In the genomic region with DNA sequence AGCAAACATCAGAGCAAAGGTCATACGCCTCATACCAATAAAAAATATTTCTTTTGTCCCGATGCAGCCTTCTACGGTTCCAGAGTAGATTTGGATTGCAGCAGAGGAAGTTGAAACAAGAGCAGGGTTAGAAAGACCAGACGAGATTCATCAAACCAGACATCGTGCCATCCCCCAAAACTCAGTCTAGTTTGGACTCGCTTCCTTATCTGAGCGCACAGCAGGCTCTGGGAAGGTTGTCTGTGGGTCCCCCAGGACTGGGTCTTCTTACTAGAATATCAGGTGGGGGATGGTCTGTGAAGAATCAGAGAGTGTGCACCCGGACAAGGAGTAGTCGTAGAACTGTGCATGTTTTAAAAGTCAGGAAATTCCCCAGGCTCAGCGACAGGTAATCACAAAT, we compare ENCODE assay signal across 9 mouse cellular contexts.
A peak's percentile ranks its signal among the peaks of the same experiment; 100 is the strongest.
DNase-seq lines count a peak whose midpoint lies in the region; ATAC-seq and TF ChIP-seq lines count a peak whose summit lies in the region.
"Had no signal": no experiment of that assay in that cellular context is flagged by ENCODE, and none has a peak within 500 bp of the region (broad histone marks: within the 10 kb centered on the region; RNA-seq: fewer than 3 reads in every experiment).

No protein-coding gene starts in this region.

- intact Hi-C loops in left cerebral cortex, postnatal 36 days (cut with DNase I) = no loop called here

- peaks cover 50% of the 10 kb centered on the region for H3K4me1 ChIP-seq in limb, embryonic 10.5 days
- H3K4me1 ChIP-seq in stomach, embryonic 16.5 days (ENCODE audit: control insufficient read depth, insufficient read depth, low read length) = peaks cover 13% of the 10 kb centered on the region
- H3K4me1 ChIP-seq in forebrain, postnatal 0 days (ENCODE audit: insufficient read depth) = peaks cover 5% of the 10 kb centered on the region; the same call in 1 of the 2 replicates

- peak; percentile 34 for DNase-seq in adrenal gland, adult 2 months
- no peak for DNase-seq in adrenal gland, postnatal 25 days
- DNase-seq in ovary, adult 18-20 months (ENCODE audit: low spot score) = peak; percentile 4
- no peak for DNase-seq in ovary, postnatal 14 days (ENCODE audit: low spot score)
- no peak for DNase-seq in limb, embryonic 10.5 days (ENCODE audit: low spot score)
- no peak for DNase-seq in left cerebral cortex, postnatal 36 days (ENCODE audit: low spot score in 2 of 2)
- DNase-seq in forebrain, postnatal 0 days = no peak

- WGBS in limb, embryonic 10.5 days = 27% methylated on average over 10 of the region's 10 CpGs
- WGBS in stomach, embryonic 16.5 days = 20% methylated on average over 10 of the region's 10 CpGs
- WGBS in forebrain, postnatal 0 days = 68% methylated on average over 10 of the region's 10 CpGs

- no peaks in the 10 kb centered on the region for H3K9me3 ChIP-seq in limb, embryonic 10.5 days (replicated peaks)
- H3K9me3 ChIP-seq in stomach, embryonic 16.5 days (replicated peaks; ENCODE audit: control insufficient read depth, low read length) = no peaks in the 10 kb centered on the region
- no peaks in the 10 kb centered on the region for H3K9me3 ChIP-seq in forebrain, postnatal 0 days (ENCODE audit: low read length)

- peak overlapping the region; percentile 64; the same call in 1 of the 2 replicates for H3K27ac ChIP-seq in limb, embryonic 10.5 days
- 0 out of 2 replicates have a peak overlapping the region, but pooled peaks have one; percentile 3 for H3K27ac ChIP-seq in stomach, embryonic 16.5 days (ENCODE audit: low read length)
- no peak overlapping the region for H3K27ac ChIP-seq in forebrain, postnatal 0 days (ENCODE audit: low read depth, low read length)

- ATAC-seq in stomach, embryonic 16.5 days (ENCODE audit: insufficient read depth, low FRiP score) = peak; percentile 44; the same call in 1 of the 2 replicates
- no peak for ATAC-seq in forebrain, postnatal 0 days

- H3K9ac ChIP-seq in stomach, embryonic 16.5 days (ENCODE audit: low read length) = peak overlapping the region; percentile 11; the same call in 1 of the 2 replicates
- H3K9ac ChIP-seq in forebrain, postnatal 0 days = no peak overlapping the region

- H3K27me3 ChIP-seq in limb, embryonic 10.5 days (ENCODE audit: low read depth, poor library complexity, severe bottlenecking) = no peaks in the 10 kb centered on the region
- H3K27me3 ChIP-seq in stomach, embryonic 16.5 days (ENCODE audit: control insufficient read depth, insufficient read depth, low read length) = no peaks in the 10 kb centered on the region
- H3K27me3 ChIP-seq in forebrain, postnatal 0 days (ENCODE audit: insufficient read depth, low read length) = no peaks in the 10 kb centered on the region

- TF ChIP-seq CTCF in forebrain, postnatal 0 days (IDR thresholded peaks at IDR 0.05; ENCODE audit: low read depth) = no peak

- H3K4me3 ChIP-seq in limb, embryonic 10.5 days = peak overlapping the region; percentile 24
- peak overlapping the region; percentile 29 for H3K4me3 ChIP-seq in stomach, embryonic 16.5 days (replicated peaks; ENCODE audit: low read length)
- no peak overlapping the region for H3K4me3 ChIP-seq in forebrain, postnatal 0 days (ENCODE audit: low read depth, low read length)
- H3K4me3 ChIP-seq: erythroblast, embryonic 14.5 days had no signal

- H3K36me3 ChIP-seq in limb, embryonic 10.5 days = no peaks in the 10 kb centered on the region
- H3K36me3 ChIP-seq in stomach, embryonic 16.5 days (ENCODE audit: control insufficient read depth, insufficient read depth, low read length) = no peaks in the 10 kb centered on the region
- H3K36me3 ChIP-seq in forebrain, postnatal 0 days (ENCODE audit: insufficient read depth) = no peaks in the 10 kb centered on the region

- peak overlapping the region; percentile 48 for H3K4me2 ChIP-seq in stomach, embryonic 16.5 days (ENCODE audit: low read depth, low read length)
- H3K4me2 ChIP-seq in forebrain, postnatal 0 days (ENCODE audit: low read depth) = no peak overlapping the region

Comparison
In these comparisons a context has a peak if more than half of its experiments do, and no peak if none do; other contexts are left out.
1. DNase-seq: peak in adrenal gland, adult 2 months (single experiment) and ovary, adult 18-20 months (single experiment); none in adrenal gland, postnatal 25 days (single experiment), ovary, postnatal 14 days (single experiment), limb, embryonic 10.5 days (single experiment), left cerebral cortex, postnatal 36 days (0 of 2) and forebrain, postnatal 0 days (single experiment).